Mouse (Mus musculus): Measurements from ENCODE around the gene Dnah3. TPM values are rescaled to one million over a fixed set of nuclear protein-coding genes. Genes with fewer than 3 reads are reported as not detected.

Gene Dnah3
- total and polyA plus RNA-seq, 2 experiments from 2014 or later, result 0.03 to 0.31 TPM

DNA sequence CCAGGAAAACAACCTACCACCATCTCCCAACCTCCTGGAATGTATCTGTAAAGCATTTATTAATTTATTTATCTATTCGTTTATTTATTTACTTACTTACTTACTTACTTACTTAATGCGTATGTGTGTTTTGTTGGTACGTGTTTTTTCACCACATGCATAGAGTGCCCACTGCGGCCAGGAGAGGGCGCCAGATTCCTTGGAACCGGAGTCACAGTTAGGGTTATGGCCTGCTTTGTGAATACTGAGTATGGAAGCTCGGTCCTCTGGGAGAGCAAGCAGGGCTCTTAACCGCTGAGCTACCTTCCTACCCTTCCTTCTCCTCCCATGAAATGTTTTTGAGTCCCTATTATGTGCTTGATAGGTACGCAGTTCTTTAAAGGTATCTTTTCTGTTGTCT lies 3.3 kb upstream of the Dnah3 start:
- peak; percentile 80 for TF ChIP-seq CTCF (IDR thresholded peaks at IDR 0.05; ENCODE audit: low read depth)
- Histone ChIP-seq H3K36me3 (ENCODE audit: insufficient read depth, low read length) (no peaks in the 10 kb centered on the region), H3K27me3 (ENCODE audit: insufficient read depth, low read length) (no peaks in the 10 kb centered on the region), H3K9me3 (ENCODE audit: low read length) (no peaks in the 10 kb centered on the region), H3K9ac (replicated peaks; ENCODE audit: low read length) (no peak overlapping the region), H3K4me1 (ENCODE audit: insufficient read depth, low read length) (no peaks in the 10 kb centered on the region), H3K27ac (no peak overlapping the region), H3K4me2 (ENCODE audit: low read depth, low read length) (no peak overlapping the region), H3K4me3 (ENCODE audit: low read length) (no peak overlapping the region)
- peak; percentile 73 for DNase-seq (ENCODE audit: low spot score)
- 27% methylated on average over 9 of the region's 9 CpGs for WGBS
- no peak for ATAC-seq

DNA sequence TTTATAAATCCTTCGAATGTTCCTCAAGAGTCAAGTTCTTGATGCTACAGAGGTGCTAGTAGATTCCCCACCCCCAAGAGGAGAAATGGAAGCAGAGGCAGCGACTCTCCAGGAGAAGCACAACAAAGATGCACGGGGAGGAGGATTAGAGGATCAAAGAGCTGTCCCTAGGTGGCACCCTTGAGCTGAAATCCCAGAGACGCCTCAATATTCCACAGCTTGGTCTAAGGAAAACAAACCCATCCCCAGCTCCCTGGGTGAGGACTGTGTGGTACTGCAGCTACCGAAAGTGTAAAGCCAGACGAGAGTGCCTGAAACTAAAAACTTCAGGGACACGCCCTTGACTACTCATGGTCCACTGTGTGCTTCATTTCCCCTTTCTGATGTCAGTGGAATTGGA lies 2.8 kb upstream of the Dnah3 start:
- ATAC-seq (peak; percentile 36), DNase-seq (ENCODE audit: low spot score) (peak; percentile 72)
- Histone ChIP-seq H3K27ac (no peak overlapping the region), H3K4me1 (ENCODE audit: insufficient read depth, low read length) (no peaks in the 10 kb centered on the region), H3K4me2 (ENCODE audit: low read depth, low read length) (no peak overlapping the region), H3K4me3 (ENCODE audit: low read length) (no peak overlapping the region), H3K9ac (replicated peaks; ENCODE audit: low read length) (no peak overlapping the region), H3K27me3 (ENCODE audit: insufficient read depth, low read length) (no peaks in the 10 kb centered on the region), H3K9me3 (ENCODE audit: low read length) (no peaks in the 10 kb centered on the region), H3K36me3 (ENCODE audit: insufficient read depth, low read length) (no peaks in the 10 kb centered on the region)
- WGBS, result 10% methylated on average over 7 of the region's 7 CpGs
- peak; percentile 70 for TF ChIP-seq CTCF (IDR thresholded peaks at IDR 0.05; ENCODE audit: low read depth)

DNA sequence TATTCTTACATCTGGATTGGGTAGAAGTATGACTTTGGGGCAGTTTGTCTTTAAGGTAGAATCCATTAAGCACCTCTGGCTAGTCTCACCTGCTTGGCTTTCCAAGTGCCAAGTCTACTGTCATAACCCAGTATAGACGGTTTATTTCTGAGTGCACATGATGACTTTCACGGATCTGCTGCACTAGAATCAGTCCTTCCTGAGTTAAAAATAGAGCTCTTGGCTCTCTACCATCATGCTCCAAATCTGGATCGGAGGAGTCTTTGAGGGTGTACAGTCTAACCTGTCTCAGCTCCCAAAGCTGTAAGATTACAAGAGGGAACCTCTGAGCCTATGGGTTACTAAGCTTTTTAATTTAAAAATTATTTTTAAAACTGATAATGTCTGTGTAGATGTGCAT lies 864 bp downstream of the Dnah3 start:
- H3K4me3 ChIP-seq (ENCODE audit: low read length), result no peak overlapping the region
- H3K27ac ChIP-seq, result no peak overlapping the region
- no peak for DNase-seq (ENCODE audit: low spot score)
- no peaks in the 10 kb centered on the region for H3K36me3 ChIP-seq (ENCODE audit: insufficient read depth, low read length)
- no peaks in the 10 kb centered on the region for H3K27me3 ChIP-seq (ENCODE audit: insufficient read depth, low read length)
- no peaks in the 10 kb centered on the region for H3K9me3 ChIP-seq (ENCODE audit: low read length)
- H3K9ac ChIP-seq (replicated peaks; ENCODE audit: low read length), result no peak overlapping the region
- TF ChIP-seq CTCF (IDR thresholded peaks at IDR 0.05; ENCODE audit: low read depth), result no peak
- no peak overlapping the region for H3K4me2 ChIP-seq (ENCODE audit: low read depth, low read length)
- no peaks in the 10 kb centered on the region for H3K4me1 ChIP-seq (ENCODE audit: insufficient read depth, low read length)
- no peak for ATAC-seq
- 89% methylated on average over 3 of the region's 3 CpGs for WGBS

DNA sequence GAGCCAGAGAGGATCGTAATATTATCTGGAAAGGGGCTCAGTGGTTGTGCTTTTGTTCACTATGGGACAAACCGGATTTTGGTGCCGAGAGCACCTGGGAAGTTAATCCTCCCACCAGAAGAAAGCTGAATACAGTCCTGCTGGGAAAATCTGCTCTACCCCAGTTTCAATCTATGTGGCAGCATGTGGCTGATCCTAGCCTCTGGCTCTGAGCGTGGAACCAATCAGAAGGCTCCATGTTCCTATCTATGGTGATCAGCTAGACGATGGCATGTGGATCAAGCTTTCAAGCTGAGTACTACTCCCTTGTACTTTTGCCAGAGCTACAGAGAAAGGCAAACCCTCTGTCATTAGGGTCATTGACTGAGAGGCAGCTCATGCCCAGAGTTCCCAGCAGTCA lies 2.0 kb downstream of the Dnah3 start:
- no peaks in the 10 kb centered on the region for H3K27me3 ChIP-seq (ENCODE audit: insufficient read depth, low read length)
- ATAC-seq, result 0 out of 2 replicates have a peak, but pooled peaks have one; percentile 18
- WGBS, result 26% methylated on average over 5 of the region's 5 CpGs
- no peak for TF ChIP-seq CTCF (IDR thresholded peaks at IDR 0.05; ENCODE audit: low read depth)
- no peak overlapping the region for H3K4me2 ChIP-seq (ENCODE audit: low read depth, low read length)
- no peaks in the 10 kb centered on the region for H3K9me3 ChIP-seq (ENCODE audit: low read length)
- H3K9ac ChIP-seq (replicated peaks; ENCODE audit: low read length), result no peak overlapping the region
- no peaks in the 10 kb centered on the region for H3K36me3 ChIP-seq (ENCODE audit: insufficient read depth, low read length)
- no peaks in the 10 kb centered on the region for H3K4me1 ChIP-seq (ENCODE audit: insufficient read depth, low read length)
- H3K4me3 ChIP-seq (ENCODE audit: low read length), result no peak overlapping the region
- no peak for DNase-seq (ENCODE audit: low spot score)
- no peak overlapping the region for H3K27ac ChIP-seq

DNA sequence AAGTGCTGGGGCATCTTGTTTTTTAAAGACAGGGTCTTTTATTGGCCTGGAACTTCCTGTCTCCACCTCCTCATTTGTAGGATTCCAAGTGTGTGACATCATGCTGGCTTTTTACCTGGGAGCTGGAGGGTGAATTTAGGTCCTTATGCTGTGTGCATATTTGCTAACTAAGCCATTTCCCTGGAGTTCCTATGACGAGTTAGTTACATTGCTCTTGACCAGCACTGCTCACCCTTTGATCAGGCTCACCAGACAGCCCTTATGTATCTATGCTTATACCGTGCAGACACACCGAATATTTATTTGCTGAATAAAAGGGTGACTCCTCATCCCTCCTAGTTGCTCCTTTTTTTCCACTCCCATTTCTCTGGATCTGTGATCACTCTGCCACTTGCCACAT lies 14.9 kb downstream of the Dnah3 start:
- no peak overlapping the region for H3K4me3 ChIP-seq (ENCODE audit: low read length)
- DNase-seq (ENCODE audit: low spot score) (no peak), ATAC-seq (no peak)
- no peaks in the 10 kb centered on the region for H3K36me3 ChIP-seq (ENCODE audit: insufficient read depth, low read length)
- WGBS, result 87% methylated on average over 3 of the region's 3 CpGs
- no peaks in the 10 kb centered on the region for H3K9me3 ChIP-seq (ENCODE audit: low read length)
- H3K4me2 ChIP-seq (ENCODE audit: low read depth, low read length), result no peak overlapping the region
- TF ChIP-seq CTCF (IDR thresholded peaks at IDR 0.05; ENCODE audit: low read depth), result no peak
- H3K27ac ChIP-seq, result no peak overlapping the region
- H3K27me3 ChIP-seq (ENCODE audit: insufficient read depth, low read length), result no peaks in the 10 kb centered on the region
- H3K9ac ChIP-seq (replicated peaks; ENCODE audit: low read length), result no peak overlapping the region
- no peaks in the 10 kb centered on the region for H3K4me1 ChIP-seq (ENCODE audit: insufficient read depth, low read length)

DNA sequence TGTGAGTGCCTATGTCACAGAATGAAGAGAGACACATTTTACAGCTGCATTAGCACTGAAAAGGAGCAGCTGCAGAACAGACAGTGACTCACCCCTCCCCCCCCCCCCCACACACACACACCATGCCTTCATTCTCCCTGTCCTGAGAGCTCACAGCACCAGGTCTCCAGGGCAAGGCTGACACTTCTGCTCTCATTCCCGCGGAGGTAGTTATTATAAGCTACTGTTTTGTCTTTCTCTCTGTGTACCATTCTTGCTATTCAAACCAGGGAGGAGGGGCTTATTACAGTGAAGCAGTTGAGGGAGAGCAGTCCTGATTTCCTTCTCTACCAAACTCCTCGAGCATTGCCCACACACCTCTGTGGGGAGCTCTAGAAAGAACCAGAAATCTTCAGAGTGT lies 25.9 kb downstream of the Dnah3 start:
- ATAC-seq (0 out of 2 replicates have a peak, but pooled peaks have one; percentile 55), DNase-seq (ENCODE audit: low spot score) (no peak)
- H3K36me3 ChIP-seq (ENCODE audit: insufficient read depth, low read length), result no peaks in the 10 kb centered on the region
- H3K9ac ChIP-seq (replicated peaks; ENCODE audit: low read length), result no peak overlapping the region
- H3K27ac ChIP-seq, result no peak overlapping the region
- TF ChIP-seq CTCF (IDR thresholded peaks at IDR 0.05; ENCODE audit: low read depth), result no peak
- H3K4me3 ChIP-seq (ENCODE audit: low read length), result no peak overlapping the region
- no peaks in the 10 kb centered on the region for H3K9me3 ChIP-seq (ENCODE audit: low read length)
- H3K4me1 ChIP-seq (ENCODE audit: insufficient read depth, low read length), result no peaks in the 10 kb centered on the region
- no peak overlapping the region for H3K4me2 ChIP-seq (ENCODE audit: low read depth, low read length)
- WGBS, result 7% methylated on average over 3 of the region's 3 CpGs
- no peaks in the 10 kb centered on the region for H3K27me3 ChIP-seq (ENCODE audit: insufficient read depth, low read length)

DNA sequence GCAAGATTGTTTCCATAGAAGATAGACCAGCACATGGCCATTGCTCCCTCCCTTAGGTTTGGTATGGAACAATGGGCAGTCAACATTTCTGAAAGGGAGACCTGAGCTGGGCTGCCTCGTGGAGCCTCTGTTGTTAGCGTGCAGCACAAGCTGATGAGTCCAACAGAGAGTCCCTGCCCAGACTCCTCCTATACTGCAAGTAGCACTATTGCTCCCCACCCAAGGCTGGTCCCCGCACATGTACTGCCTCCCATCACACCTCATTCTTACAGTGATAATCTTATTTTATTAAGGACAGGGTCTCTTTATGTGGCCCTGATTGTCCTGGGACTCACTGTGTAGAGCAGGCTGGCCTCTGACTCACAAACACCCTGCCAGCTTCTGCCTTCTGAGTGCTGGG lies 27.0 kb downstream of the Dnah3 start:
- Histone ChIP-seq H3K27me3 (ENCODE audit: insufficient read depth, low read length) (no peaks in the 10 kb centered on the region), H3K4me2 (ENCODE audit: low read depth, low read length) (no peak overlapping the region), H3K36me3 (ENCODE audit: insufficient read depth, low read length) (no peaks in the 10 kb centered on the region), H3K9me3 (ENCODE audit: low read length) (no peaks in the 10 kb centered on the region), H3K9ac (replicated peaks; ENCODE audit: low read length) (no peak overlapping the region), H3K4me1 (ENCODE audit: insufficient read depth, low read length) (no peaks in the 10 kb centered on the region), H3K4me3 (ENCODE audit: low read length) (no peak overlapping the region), H3K27ac (no peak overlapping the region)
- DNase-seq (ENCODE audit: low spot score) (no peak), ATAC-seq (no peak)
- TF ChIP-seq CTCF (IDR thresholded peaks at IDR 0.05; ENCODE audit: low read depth), result no peak
- 86% methylated on average over 3 of the region's 3 CpGs for WGBS
